Mouse (Mus musculus) embryonic facial prominence, embryonic 15.5 days (tissue): ENCODE results near the gene Hoxb3. TPM values are rescaled to one million over a fixed set of nuclear protein-coding genes. Genes with fewer than 3 reads are reported as not detected.

Experiments used
- ATAC-seq: fragments of 200-750 bp; cut with Nextera tagmentation; 2 replicates; pipeline ENCODE4 v1.8.0; 2017; ENCODE audit warnings: low read depth, moderate TSS enrichment; ENCODE audit not compliant: insufficient number of reproducible peaks, low FRiP score, low TSS enrichment
- H3K27ac ChIP-seq: fragments of 300-500 bp; sonication (generic); replicated peaks from 2 replicates; pipeline ENCODE4 v1.5.1; 2015; ENCODE audit warnings: mild to moderate bottlenecking, inconsistent platforms
- H3K27me3 ChIP-seq: fragments of 300-500 bp; sonication (generic); 2 replicates; pipeline ENCODE4 v1.6.1; 2015; ENCODE audit warnings: inconsistent platforms
- H3K36me3 ChIP-seq: fragments of 300-500 bp; sonication (generic); 2 replicates; pipeline ENCODE4 v1.6.1; 2015; ENCODE audit warnings: mild to moderate bottlenecking, inconsistent platforms
- H3K4me1 ChIP-seq: fragments of 300-500 bp; sonication (generic); 2 replicates; pipeline ENCODE4 v1.6.1; 2015; ENCODE audit warnings: inconsistent platforms
- H3K4me2 ChIP-seq: fragments of 300-500 bp; sonication (generic); replicated peaks from 2 replicates; pipeline ENCODE4 v1.6.1; 2015; ENCODE audit warnings: mild to moderate bottlenecking, inconsistent platforms
- H3K4me3 ChIP-seq: fragments of 300-500 bp; sonication (generic); replicated peaks from 2 replicates; pipeline ENCODE4 v1.5.1; 2015; ENCODE audit warnings: mild to moderate bottlenecking, inconsistent platforms
- H3K9ac ChIP-seq: fragments of 300-500 bp; sonication (generic); 2 replicates; pipeline ENCODE4 v1.6.1; 2015; ENCODE audit warnings: inconsistent platforms
- H3K9me3 ChIP-seq: fragments of 300-500 bp; sonication (generic); replicated peaks from 2 replicates; pipeline ENCODE4 v1.6.1; 2016; ENCODE audit warnings: inconsistent platforms
- WGBS: fragments of 180-500 bp; shearing (Covaris S2); methylation state at CpG from one replicate; pipeline ENCODE4 v1.1.7; 2015; 5-methylcytosine and 5-hydroxymethylcytosine counted together
- microRNA counts: library from miRNA; unstranded; fragments of <30 nt; microRNA quantifications from one replicate; lab custom pipeline; 2016
- microRNA-seq: library from miRNA; unstranded; fragments of <30 nt; microRNA quantifications from one replicate; pipeline ENCODE4, GENCODE M21; 2016; ENCODE audit warnings: borderline number of aligned reads
- polyA plus RNA-seq: library from polyadenylated mRNA; unstranded; fragments of >200 nt; fragmentation: Nextera tagmentation; extraction: Ambion mirVana; gene quantifications from 2 replicates; pipeline ENCODE4 v1.2.1, GENCODE M21; 2015

Gene Hoxb3
- polyA plus RNA-seq, 1 experiment from 2014 or later, result 0.07 TPM

GRCm38 (mm10) chr11:96369140-96369539 is 46.0 kb downstream of the Hoxb3 start:
- Histone ChIP-seq H3K4me3 (no peak overlapping the region), H3K9ac (no peak overlapping the region), H3K4me1 (peaks cover 4% of the 10 kb centered on the region; the same call in 1 of the 2 replicates), H3K36me3 (no peaks in the 10 kb centered on the region), H3K4me2 (no peak overlapping the region), H3K9me3 (no peaks in the 10 kb centered on the region), H3K27me3 (peaks cover 98% of the 10 kb centered on the region), H3K27ac (no peak overlapping the region)
- 20% methylated on average over 7 of the region's 7 CpGs for WGBS
- ATAC-seq, result no peak

GRCm38 (mm10) chr11:96371726-96372125 is 48.6 kb downstream of the Hoxb3 start:
- Histone ChIP-seq H3K9me3 (no peaks in the 10 kb centered on the region), H3K27me3 (peaks cover 96% of the 10 kb centered on the region), H3K4me3 (no peak overlapping the region), H3K9ac (no peak overlapping the region), H3K4me1 (peaks cover 2% of the 10 kb centered on the region; the same call in 1 of the 2 replicates), H3K36me3 (no peaks in the 10 kb centered on the region), H3K27ac (no peak overlapping the region), H3K4me2 (no peak overlapping the region)
- ATAC-seq, result no peak
- 16% methylated on average over 3 of the region's 3 CpGs for WGBS

- Histone ChIP-seq H3K27ac (no peak overlapping the region), H3K4me3 (no peak overlapping the region), H3K9ac (no peak overlapping the region), H3K4me1 (no peaks in the 10 kb centered on the region), H3K36me3 (no peaks in the 10 kb centered on the region), H3K27me3 (peaks cover 92% of the 10 kb centered on the region), H3K9me3 (no peaks in the 10 kb centered on the region), H3K4me2 (no peak overlapping the region)
- no peak for ATAC-seq
- WGBS, result 9% methylated on average over 3 of the region's 3 CpGs
Measured at GRCm38 (mm10) chr11:96372519-96372918, 49.4 kb downstream of the Hoxb3 start.

GRCm38 (mm10) chr11:96374810-96375209 is 51.7 kb downstream of the Hoxb3 start:
- WGBS, result 12% methylated on average over 7 of the region's 7 CpGs
- Histone ChIP-seq H3K36me3 (no peaks in the 10 kb centered on the region), H3K4me3 (no peak overlapping the region), H3K4me1 (no peaks in the 10 kb centered on the region), H3K27me3 (peaks cover 78% of the 10 kb centered on the region), H3K9me3 (no peaks in the 10 kb centered on the region), H3K9ac (no peak overlapping the region), H3K4me2 (no peak overlapping the region), H3K27ac (no peak overlapping the region)
- no peak for ATAC-seq

- ATAC-seq, result no peak
- Histone ChIP-seq H3K36me3 (no peaks in the 10 kb centered on the region), H3K27ac (no peak overlapping the region), H3K9me3 (no peaks in the 10 kb centered on the region), H3K4me3 (no peak overlapping the region), H3K4me1 (0 out of 2 replicates have a peak, but pooled peaks cover 3% of the 10 kb centered on the region), H3K27me3 (peaks cover 20% of the 10 kb centered on the region), H3K9ac (no peak overlapping the region), H3K4me2 (no peak overlapping the region)
- WGBS, result 36% methylated on average over 5 of the region's 5 CpGs
Measured at GRCm38 (mm10) chr11:96383381-96383780, 60.3 kb downstream of the Hoxb3 start.

- Histone ChIP-seq H3K9ac (no peak overlapping the region), H3K36me3 (no peaks in the 10 kb centered on the region), H3K4me1 (0 out of 2 replicates have a peak, but pooled peaks cover 6% of the 10 kb centered on the region), H3K27me3 (no peaks in the 10 kb centered on the region), H3K9me3 (no peaks in the 10 kb centered on the region), H3K4me3 (no peak overlapping the region), H3K27ac (no peak overlapping the region), H3K4me2 (no peak overlapping the region)
- WGBS, result 70% methylated on average over 2 of the region's 2 CpGs
- ATAC-seq, result no peak
Measured at GRCm38 (mm10) chr11:96387635-96388034, 64.5 kb downstream of the Hoxb3 start.

- 12% methylated on average over 15 of the region's 15 CpGs for WGBS
- Histone ChIP-seq H3K27ac (no peak overlapping the region), H3K36me3 (no peaks in the 10 kb centered on the region), H3K4me3 (no peak overlapping the region), H3K9ac (no peak overlapping the region), H3K9me3 (no peaks in the 10 kb centered on the region), H3K4me1 (peaks cover 5% of the 10 kb centered on the region; the same call in 1 of the 2 replicates), H3K4me2 (no peak overlapping the region), H3K27me3 (peaks cover 11% of the 10 kb centered on the region)
- no peak for ATAC-seq
Measured at GRCm38 (mm10) chr11:96396772-96397626, 73.9 kb downstream of the Hoxb3 start.

MicroRNA genes within 50 kb of the gene (microRNA counts, 519-probe panel; counts per million panel counts)
- microRNA mmu-miR-10a (lab: Ali Mortazavi, UCI), result 2,146 counts per million, percentile 46 among the panel's probes with 10 or more counts

Small RNA genes lying within 50 kb of the gene (microRNA-seq; reads per million reads assigned to microRNA genes)
- gene Mir10a, result 599 reads per million, percentile 73 among the genes with 10 or more reads in this experiment

Other genes starting within 250 kb of the Hoxb3 start
- gene Atp5g1, start 247.7 kb upstream of the Hoxb3 start, polyA plus RNA-seq, result 530 and 547 TPM in 2 replicates
- 1.1 and 1.6 TPM in 2 replicates for gene Calcoco2, start 211.4 kb upstream of the Hoxb3 start, polyA plus RNA-seq
- 1.1 and 2.4 TPM in 2 replicates for gene Ttll6, start 189.5 kb upstream of the Hoxb3 start, polyA plus RNA-seq
- gene Hoxb13, start 129.0 kb upstream of the Hoxb3 start, polyA plus RNA-seq, result not detected in 2 replicates
- gene Hoxb9, start 51.9 kb upstream of the Hoxb3 start, polyA plus RNA-seq, result 0.07 TPM in 1 of 2 replicates, not detected in the other
- not detected in 2 replicates for gene Hoxb8, start 41.4 kb upstream of the Hoxb3 start, polyA plus RNA-seq
- gene Hoxb7, start 36.7 kb upstream of the Hoxb3 start, polyA plus RNA-seq, result not detected in 2 replicates
- gene Hoxb6, start 30.9 kb upstream of the Hoxb3 start, polyA plus RNA-seq, result not detected in 2 replicates
- gene Hoxb5, start 20.0 kb upstream of the Hoxb3 start, polyA plus RNA-seq, result not detected in 2 replicates
- 0.11 TPM in 1 of 2 replicates, not detected in the other for gene Hoxb4, start 5.1 kb upstream of the Hoxb3 start, polyA plus RNA-seq
- 1.1 and 1.4 TPM in 2 replicates for gene Hoxb2, start 27.2 kb downstream of the Hoxb3 start, polyA plus RNA-seq
- gene Hoxb1, start 42.4 kb downstream of the Hoxb3 start, polyA plus RNA-seq, result not detected in 2 replicates
- gene Skap1, start 141.3 kb downstream of the Hoxb3 start, polyA plus RNA-seq, result 2.0 and 2.3 TPM in 2 replicates